Mouse (Mus musculus): ENCODE measurements around the gene D230025D16Rik. TPM values are rescaled to one million over a fixed set of nuclear protein-coding genes. Genes with fewer than 3 reads are reported as not detected.

D230025D16Rik gene
- polyA plus RNA-seq, 1 experiment from 2014 or later: 20.8 TPM

GRCm38 (mm10) chr8:105299962-105300361, 75.0 kb downstream of the D230025D16Rik start:
- H3K4me1 ChIP-seq (ENCODE audit: control insufficient read depth, insufficient read depth, low read length): peaks cover 34% of the 10 kb centered on the region
- ATAC-seq (replicated peaks; ENCODE audit: extremely low read depth, insufficient read depth, low FRiP score): no peak
- 87% methylated on average over 8 of the region's 8 CpGs for WGBS
- no peak overlapping the region for H3K27ac ChIP-seq (ENCODE audit: low read length)
- no peak overlapping the region for H3K4me3 ChIP-seq (ENCODE audit: low read length)
- H3K27me3 ChIP-seq (ENCODE audit: control insufficient read depth, insufficient read depth, low read length): no peaks in the 10 kb centered on the region
- no peak overlapping the region for H3K9ac ChIP-seq (ENCODE audit: low read length)
- no peak overlapping the region for H3K4me2 ChIP-seq (ENCODE audit: low read depth, low read length)
- no peaks in the 10 kb centered on the region for H3K9me3 ChIP-seq (replicated peaks; ENCODE audit: control insufficient read depth, low read length)
- peaks cover 37% of the 10 kb centered on the region for H3K36me3 ChIP-seq (ENCODE audit: control insufficient read depth, insufficient read depth)

Other genes starting within 250 kb of the D230025D16Rik start
- gene Ces2h, start 224.3 kb upstream of the D230025D16Rik start, polyA plus RNA-seq (2015; fragmentation: Nextera tagmentation; extraction: Ambion mirVana): not detected in 2 replicates
- not detected in 2 replicates for gene Ces3a, start 176.5 kb upstream of the D230025D16Rik start, polyA plus RNA-seq (2015; fragmentation: Nextera tagmentation; extraction: Ambion mirVana)
- 0.14 and 0.16 TPM in 2 replicates for gene Ces3b, start 141.4 kb upstream of the D230025D16Rik start, polyA plus RNA-seq (2015; fragmentation: Nextera tagmentation; extraction: Ambion mirVana)
- not detected in 2 replicates for gene Ces4a, start 93.3 kb upstream of the D230025D16Rik start, polyA plus RNA-seq (2015; fragmentation: Nextera tagmentation; extraction: Ambion mirVana)
- 38.7 and 48.5 TPM in 2 replicates for gene Cbfb, start 54.5 kb upstream of the D230025D16Rik start, polyA plus RNA-seq (2015; fragmentation: Nextera tagmentation; extraction: Ambion mirVana)
- gene B3gnt9, start 30.0 kb downstream of the D230025D16Rik start, polyA plus RNA-seq (2015; fragmentation: Nextera tagmentation; extraction: Ambion mirVana): 12.7 and 13.1 TPM in 2 replicates
- gene Tradd, start 39.5 kb downstream of the D230025D16Rik start, polyA plus RNA-seq (2015; fragmentation: Nextera tagmentation; extraction: Ambion mirVana): 20.3 and 25.4 TPM in 2 replicates
- 4.5 and 5.0 TPM in 2 replicates for gene Fbxl8, start 39.5 kb downstream of the D230025D16Rik start, polyA plus RNA-seq (2015; fragmentation: Nextera tagmentation; extraction: Ambion mirVana)
- 0.27 and 0.29 TPM in 2 replicates for gene Hsf4, start 44.7 kb downstream of the D230025D16Rik start, polyA plus RNA-seq (2015; fragmentation: Nextera tagmentation; extraction: Ambion mirVana)
- 5.2 and 5.8 TPM in 2 replicates for gene Nol3, start 51.0 kb downstream of the D230025D16Rik start, polyA plus RNA-seq (2015; fragmentation: Nextera tagmentation; extraction: Ambion mirVana)
- 5.4 and 6.7 TPM in 2 replicates for gene 4931428F04Rik, start 64.7 kb downstream of the D230025D16Rik start, polyA plus RNA-seq (2015; fragmentation: Nextera tagmentation; extraction: Ambion mirVana)
- 14.6 and 14.9 TPM in 2 replicates for gene Exoc3l, start 71.0 kb downstream of the D230025D16Rik start, polyA plus RNA-seq (2015; fragmentation: Nextera tagmentation; extraction: Ambion mirVana)
- 50.8 and 61.1 TPM in 2 replicates for gene E2f4, start 72.5 kb downstream of the D230025D16Rik start, polyA plus RNA-seq (2015; fragmentation: Nextera tagmentation; extraction: Ambion mirVana)
- gene Elmo3, start 80.5 kb downstream of the D230025D16Rik start, polyA plus RNA-seq (2015; fragmentation: Nextera tagmentation; extraction: Ambion mirVana): 4.1 and 5.1 TPM in 2 replicates
- gene Lrrc29, start 101.1 kb downstream of the D230025D16Rik start, polyA plus RNA-seq (2015; fragmentation: Nextera tagmentation; extraction: Ambion mirVana): 0.80 and 0.84 TPM in 2 replicates
- 82.1 and 84.2 TPM in 2 replicates for gene Tmem208, start 101.2 kb downstream of the D230025D16Rik start, polyA plus RNA-seq (2015; fragmentation: Nextera tagmentation; extraction: Ambion mirVana)
- 1.1 and 2.3 TPM in 2 replicates for gene Fhod1, start 122.8 kb downstream of the D230025D16Rik start, polyA plus RNA-seq (2015; fragmentation: Nextera tagmentation; extraction: Ambion mirVana)
- gene Slc9a5, start 123.7 kb downstream of the D230025D16Rik start, polyA plus RNA-seq (2015; fragmentation: Nextera tagmentation; extraction: Ambion mirVana): 1.1 and 1.4 TPM in 2 replicates
- gene Plekhg4, start 148.1 kb downstream of the D230025D16Rik start, polyA plus RNA-seq (2015; fragmentation: Nextera tagmentation; extraction: Ambion mirVana): 0.18 and 0.21 TPM in 2 replicates
- gene Kctd19, start 188.4 kb downstream of the D230025D16Rik start, polyA plus RNA-seq (2015; fragmentation: Nextera tagmentation; extraction: Ambion mirVana): 0.07 TPM in 1 of 2 replicates, not detected in the other
- 0.37 and 0.54 TPM in 2 replicates for gene Lrrc36, start 188.4 kb downstream of the D230025D16Rik start, polyA plus RNA-seq (2015; fragmentation: Nextera tagmentation; extraction: Ambion mirVana)
- 38.7 and 40.0 TPM in 2 replicates for gene Tppp3, start 246.4 kb downstream of the D230025D16Rik start, polyA plus RNA-seq (2015; fragmentation: Nextera tagmentation; extraction: Ambion mirVana)

Data from heart, embryonic 16.5 days (tissue).